Mouse (Mus musculus) spleen, adult 2 months (tissue): ENCODE data around the gene Myo16.

Source experiments
- CTCF ChIP-seq: fragments of 200-500 bp; IDR thresholded peaks from 2 replicates; pipeline ENCODE4 v1.5.1; 2011; ENCODE audit warnings: mild to moderate bottlenecking, inconsistent platforms; ENCODE audit not compliant: insufficient read depth, insufficient read length, insufficient replicate concordance; ENCODE audit errors: extremely low read depth
- POLR2A ChIP-seq: fragments of 200-500 bp; IDR thresholded peaks from 2 replicates; pipeline ENCODE4 v1.6.1; 2011; ENCODE audit warnings: low read depth, low read length, inconsistent platforms

- TF ChIP-seq CTCF (no peak), POLR2A (no peak)
These were observed 487.1 kb downstream of the Myo16 start for GRCm38 (mm10) chr8:10640859-10641258.
